Mouse (Mus musculus) ES-Bruce4 (cell line): ENCODE measurements around the gene Nbeal2.

ENCODE experiments used
- CTCF ChIP-seq: IDR thresholded peaks from one replicate; pipeline ENCODE4 v1.8.1; 2011; ENCODE audit warnings: low read depth, low read length
- POLR2A ChIP-seq: IDR thresholded peaks from one replicate; pipeline ENCODE4 v1.8.1; 2011; ENCODE audit warnings: low read length; ENCODE audit not compliant: insufficient read depth

DNA sequence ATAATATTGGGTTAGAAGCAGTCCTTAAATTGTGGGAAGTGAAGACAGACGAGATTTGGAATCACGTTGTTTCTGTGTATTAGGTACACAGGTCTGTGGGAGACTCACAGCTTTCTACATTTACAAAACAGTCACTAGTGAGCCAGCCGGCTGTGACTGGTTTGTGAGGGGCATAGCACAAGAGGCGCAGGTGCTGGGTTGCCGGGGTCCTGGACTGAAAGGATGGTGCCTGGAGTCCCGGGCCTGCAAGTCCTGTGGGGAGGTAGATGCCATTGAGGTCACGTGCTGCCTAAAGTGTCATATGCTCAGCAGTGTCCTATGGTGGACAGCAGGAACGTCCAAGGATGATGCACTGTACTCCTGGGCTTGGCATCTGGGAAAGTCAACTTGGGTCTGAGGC is 12.4 kb upstream of the Nbeal2 start:
- no peak for TF ChIP-seq POLR2A
- no peak for TF ChIP-seq CTCF
